Comparison of ENCODE assay signal across 9 mouse cellular contexts in the genomic region with DNA sequence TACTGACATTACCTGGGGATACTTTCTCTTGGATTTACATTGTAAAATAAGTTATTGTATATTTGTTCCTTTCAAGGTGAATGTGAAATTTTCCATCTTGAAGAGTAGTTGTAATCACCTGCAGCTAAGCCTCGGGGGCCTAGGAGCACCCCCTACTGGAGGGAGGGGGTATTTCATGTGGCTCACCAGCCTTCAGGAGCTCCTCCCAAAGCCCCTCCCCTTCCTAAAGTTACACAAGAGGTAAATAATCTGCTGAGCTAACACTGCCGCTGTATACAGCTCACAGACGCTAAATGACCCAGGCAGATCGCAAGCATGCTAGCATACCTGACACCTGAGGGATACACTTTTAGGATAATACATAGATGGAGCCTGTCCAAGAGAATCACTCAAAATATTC. TPM values are rescaled to one million over a fixed set of nuclear protein-coding genes. Genes with fewer than 3 reads are reported as not detected.
DNase-seq lines count a peak whose midpoint lies in the region; ATAC-seq and TF ChIP-seq lines count a peak whose summit lies in the region.
"Had no signal": no experiment of that assay in that cellular context is flagged by ENCODE, and none has a peak within 500 bp of the region (broad histone marks: within the 10 kb centered on the region; RNA-seq: fewer than 3 reads in every experiment).

No protein-coding gene starts in this region.

- H3K27ac ChIP-seq in forebrain, postnatal 0 days (ENCODE audit: low read depth, low read length): no peak overlapping the region
- no peak overlapping the region for H3K27ac ChIP-seq in forebrain, embryonic 10.5 days
- H3K27ac ChIP-seq in liver, embryonic 11.5 days (ENCODE audit: low read depth, low read length): no peak overlapping the region

- H3K4me1 ChIP-seq in forebrain, postnatal 0 days (ENCODE audit: insufficient read depth): no peaks in the 10 kb centered on the region
- peaks cover 8% of the 10 kb centered on the region for H3K4me1 ChIP-seq in forebrain, embryonic 10.5 days
- H3K4me1 ChIP-seq in liver, embryonic 11.5 days (replicated peaks; ENCODE audit: control insufficient read depth, insufficient read depth, low read length): no peaks in the 10 kb centered on the region

- H3K4me2 ChIP-seq in forebrain, postnatal 0 days (ENCODE audit: low read depth): no peak overlapping the region
- no peak overlapping the region for H3K4me2 ChIP-seq in liver, embryonic 11.5 days

- H3K36me3 ChIP-seq in forebrain, postnatal 0 days (ENCODE audit: insufficient read depth): no peaks in the 10 kb centered on the region
- H3K36me3 ChIP-seq in forebrain, embryonic 10.5 days (replicated peaks): no peaks in the 10 kb centered on the region
- no peaks in the 10 kb centered on the region for H3K36me3 ChIP-seq in liver, embryonic 11.5 days (ENCODE audit: control insufficient read depth, insufficient read depth, low read length)

- no peaks in the 10 kb centered on the region for H3K27me3 ChIP-seq in forebrain, postnatal 0 days (ENCODE audit: insufficient read depth, low read length)
- H3K27me3 ChIP-seq in forebrain, embryonic 10.5 days (ENCODE audit: poor library complexity, severe bottlenecking): no peaks in the 10 kb centered on the region
- no peaks in the 10 kb centered on the region for H3K27me3 ChIP-seq in liver, embryonic 11.5 days (replicated peaks; ENCODE audit: control insufficient read depth, insufficient read depth, low read length)

- no peak for DNase-seq in forebrain, postnatal 0 days
- DNase-seq in forebrain, embryonic 10.5 days (ENCODE audit: extremely low spot score, low spot score): no peak
- peak; percentile 6 to 19 for DNase-seq in urinary bladder, postnatal 36 days (ENCODE audit: low spot score in 2 of 2)
- DNase-seq in urinary bladder, postnatal 4 days (ENCODE audit: low spot score in 2 of 2): no peak
- peak; percentile 33 for DNase-seq in liver, embryonic 11.5 days (ENCODE audit: low spot score)
- DNase-seq in spleen, postnatal 14 days (ENCODE audit: low spot score in 2 of 2): peak; percentile 34 to 52
- DNase-seq in frontal cortex, adult 2 months (ENCODE audit: extremely low spot score in 1 of 2, low spot score in 1 of 2): no peak
- no peak for DNase-seq in layer of hippocampus, postnatal 36 days

- H3K4me3 ChIP-seq in forebrain, postnatal 0 days (ENCODE audit: low read depth, low read length): no peak overlapping the region
- H3K4me3 ChIP-seq in forebrain, embryonic 10.5 days: no peak overlapping the region
- H3K4me3 ChIP-seq in liver, embryonic 11.5 days (ENCODE audit: low read depth, low read length): no peak overlapping the region

- no peak for ATAC-seq in forebrain, postnatal 0 days
- ATAC-seq in liver, embryonic 11.5 days (replicated peaks; ENCODE audit: low FRiP score): 0 out of 2 replicates have a peak, but pooled peaks have one; percentile 29

- 28% methylated on average over 4 of the region's 4 CpGs for WGBS in forebrain, postnatal 0 days
- WGBS in forebrain, embryonic 10.5 days: 31% methylated on average over 4 of the region's 4 CpGs
- WGBS in liver, embryonic 11.5 days: 18% methylated on average over 4 of the region's 4 CpGs

- H3K9ac ChIP-seq in forebrain, postnatal 0 days: no peak overlapping the region
- no peak overlapping the region for H3K9ac ChIP-seq in liver, embryonic 11.5 days (ENCODE audit: low read depth, low read length)

- TF ChIP-seq CTCF in forebrain, postnatal 0 days (IDR thresholded peaks at IDR 0.05; ENCODE audit: low read depth): 0 out of 2 replicates have a peak, but pooled peaks have one; percentile 16

- no peaks in the 10 kb centered on the region for H3K9me3 ChIP-seq in forebrain, postnatal 0 days (ENCODE audit: low read length)
- no peaks in the 10 kb centered on the region for H3K9me3 ChIP-seq in forebrain, embryonic 10.5 days
- H3K9me3 ChIP-seq in liver, embryonic 11.5 days (ENCODE audit: control insufficient read depth, low read length): no peaks in the 10 kb centered on the region

RNA-seq across cellular contexts. Expression of a gene that starts 27.4 kb away (rescaled TPM):
- total RNA-seq in forebrain, postnatal 0 days (2014; rRNA removed): not detected in 2 replicates
- not detected in 2 replicates for polyA plus RNA-seq in forebrain, postnatal 0 days (2015; fragmentation: Nextera tagmentation; extraction: Ambion mirVana)
- polyA plus RNA-seq in forebrain, embryonic 10.5 days (2016; fragmentation: Nextera tagmentation; extraction: Ambion mirVana): not detected in 2 replicates
- polyA plus RNA-seq in liver, embryonic 11.5 days (2014; fragmentation: Nextera tagmentation; extraction: Ambion mirVana): not detected in 2 replicates
- not detected in 2 replicates for polyA plus RNA-seq in frontal cortex, adult 2 months (2012; rRNA removed)
- not detected for total RNA-seq in layer of hippocampus, postnatal 36 days (2021)
- polyA plus RNA-seq: limb, embryonic 14.5 days had no signal

RNA-seq across cellular contexts. Expression of a gene that starts 32.0 kb away (rescaled TPM):
- total RNA-seq in forebrain, postnatal 0 days (2014; rRNA removed): not detected in 2 replicates
- polyA plus RNA-seq in forebrain, postnatal 0 days (2015; fragmentation: Nextera tagmentation; extraction: Ambion mirVana): 0.10 TPM in 1 of 2 replicates, not detected in the other
- not detected in 2 replicates for polyA plus RNA-seq in forebrain, embryonic 10.5 days (2016; fragmentation: Nextera tagmentation; extraction: Ambion mirVana)
- 1.9 and 2.1 TPM in 2 replicates for polyA plus RNA-seq in liver, embryonic 11.5 days (2014; fragmentation: Nextera tagmentation; extraction: Ambion mirVana)
- polyA plus RNA-seq in frontal cortex, adult 2 months (2012; rRNA removed): 0.50 and 0.56 TPM in 2 replicates
- total RNA-seq in layer of hippocampus, postnatal 36 days (2021): under 1 TPM in 1 of 2 experiments, not detected in 1; 0.38 TPM

RNA-seq across cellular contexts. Expression of a gene that starts 50.5 kb away (rescaled TPM):
- total RNA-seq in forebrain, postnatal 0 days (2014; rRNA removed): 0.15 TPM in 1 of 2 replicates, not detected in the other
- not detected in 2 replicates for polyA plus RNA-seq in forebrain, postnatal 0 days (2015; fragmentation: Nextera tagmentation; extraction: Ambion mirVana)
- polyA plus RNA-seq in forebrain, embryonic 10.5 days (2016; fragmentation: Nextera tagmentation; extraction: Ambion mirVana): not detected in 2 replicates
- polyA plus RNA-seq in liver, embryonic 11.5 days (2014; fragmentation: Nextera tagmentation; extraction: Ambion mirVana): 3.2 and 3.8 TPM in 2 replicates
- not detected in 2 replicates for polyA plus RNA-seq in frontal cortex, adult 2 months (2012; rRNA removed)
- total RNA-seq in layer of hippocampus, postnatal 36 days (2021): not detected

Comparison
In these comparisons a context has a peak if more than half of its experiments do, and no peak if none do; other contexts are left out.
1. DNase-seq: peak in urinary bladder, postnatal 36 days (2 of 2), liver, embryonic 11.5 days (single experiment) and spleen, postnatal 14 days (2 of 2); none in forebrain, postnatal 0 days (single experiment), forebrain, embryonic 10.5 days (single experiment), urinary bladder, postnatal 4 days (0 of 2), frontal cortex, adult 2 months (0 of 2) and layer of hippocampus, postnatal 36 days (0 of 2).